Mouse (Mus musculus) embryonic facial prominence, embryonic 11.5 days (tissue): ENCODE data around the gene Racgap1. TPM values are rescaled to one million over a fixed set of nuclear protein-coding genes. Genes with fewer than 3 reads are reported as not detected.

ENCODE experiments used
- ATAC-seq: fragments of 200-750 bp; cut with Nextera tagmentation; replicated peaks from 2 replicates; pipeline ENCODE4 v1.8.0; 2017; ENCODE audit warnings: low read depth; ENCODE audit not compliant: insufficient number of reproducible peaks, low FRiP score, low TSS enrichment
- DNase-seq: peaks from one replicate; pipeline ENCODE4 v3.0.0-alpha.2; 2015; ENCODE audit warnings: low spot score
- H3K27ac ChIP-seq: fragments of 300-500 bp; sonication (generic); replicated peaks from 2 replicates; pipeline ENCODE4 v1.5.1; 2014; ENCODE audit warnings: mild to moderate bottlenecking, low read depth, low read length, control low read depth
- H3K27me3 ChIP-seq: fragments of 300-500 bp; sonication (generic); 2 replicates; pipeline ENCODE4 v1.6.1; 2014; ENCODE audit warnings: mild to moderate bottlenecking, low read length, moderate library complexity, mixed read lengths; ENCODE audit not compliant: control insufficient read depth, insufficient read depth
- H3K36me3 ChIP-seq: fragments of 300-500 bp; sonication (generic); replicated peaks from 2 replicates; pipeline ENCODE4 v1.6.1; 2014; ENCODE audit warnings: low read depth, mild to moderate bottlenecking, low read length, moderate library complexity, mixed read lengths; ENCODE audit not compliant: control insufficient read depth, insufficient read depth
- H3K4me1 ChIP-seq: fragments of 300-500 bp; sonication (generic); 2 replicates; pipeline ENCODE4 v1.6.1; 2014; ENCODE audit warnings: low read length, mixed read lengths; ENCODE audit not compliant: control insufficient read depth, insufficient read depth
- H3K4me2 ChIP-seq: fragments of 300-500 bp; sonication (generic); 2 replicates; pipeline ENCODE4 v1.6.1; 2014; ENCODE audit warnings: low read depth, mild to moderate bottlenecking, control low read depth, low read length, moderate library complexity
- H3K4me3 ChIP-seq: fragments of 300-500 bp; sonication (generic); 2 replicates; pipeline ENCODE4 v1.5.1; 2014; ENCODE audit warnings: low read depth, low read length, control low read depth
- H3K9ac ChIP-seq: fragments of 300-500 bp; sonication (generic); replicated peaks from 2 replicates; pipeline ENCODE4 v1.6.1; 2014; ENCODE audit warnings: mild to moderate bottlenecking, control low read depth, low read length
- H3K9me3 ChIP-seq: fragments of 300-500 bp; sonication (generic); replicated peaks from 2 replicates; pipeline ENCODE4 v1.6.1; 2016; ENCODE audit warnings: mild to moderate bottlenecking, low read length, inconsistent platforms, mixed read lengths; ENCODE audit not compliant: control insufficient read depth
- WGBS: fragments of 180-500 bp; shearing (Covaris S2); extraction: QIAGEN DNeasy Blood & Tissue Kit; methylation state at CpG from one replicate; pipeline ENCODE4 v1.1.7; 2014; 5-methylcytosine and 5-hydroxymethylcytosine counted together
- polyA plus RNA-seq: library from polyadenylated mRNA; unstranded; fragments of >200 nt; fragmentation: Nextera tagmentation; extraction: Ambion mirVana; gene quantifications from 2 replicates; pipeline ENCODE4 v1.2.1, GENCODE M21; 2014

Gene Racgap1
- polyA plus RNA-seq, 1 experiment from 2014 or later, result 152 TPM

GRCm38 (mm10) chr15:99583463-99584344 lies 67.8 kb downstream of the Racgap1 start:
- WGBS, result 2% methylated on average over 52 of the region's 54 CpGs
- DNase-seq (peak; percentile 65), ATAC-seq (0 out of 2 replicates have a peak, but pooled peaks have one; percentile 40)
- Histone ChIP-seq H3K9me3 (no peaks in the 10 kb centered on the region), H3K36me3 (no peaks in the 10 kb centered on the region), H3K4me2 (peak overlapping the region; percentile 49), H3K27ac (no peak overlapping the region), H3K4me1 (peaks cover 10% of the 10 kb centered on the region), H3K4me3 (peak overlapping the region; percentile 24), H3K9ac (peak overlapping the region; percentile 44; the same call in 1 of the 2 replicates), H3K27me3 (peaks cover 67% of the 10 kb centered on the region)

GRCm38 (mm10) chr15:99578802-99579485 lies 72.5 kb downstream of the Racgap1 start, which contains the start of gene Aqp2:
Gene Aqp2, plus strand, starts transcription at chr15:99579055.
- 85% methylated on average over 26 of the region's 26 CpGs for WGBS
- no peaks in the 10 kb centered on the region for H3K9me3 ChIP-seq
- peaks cover 26% of the 10 kb centered on the region for H3K27me3 ChIP-seq
- H3K27ac ChIP-seq, result no peak within 1 kb of the TSS
- H3K4me2 ChIP-seq, result no peak within 1 kb of the TSS
- no peak within 1 kb of the TSS for H3K9ac ChIP-seq
- no peak for ATAC-seq
- H3K36me3 ChIP-seq, result no peaks in the 10 kb centered on the region
- H3K4me1 ChIP-seq, result peaks cover 4% of the 10 kb centered on the region
- DNase-seq, result no peak
- H3K4me3 ChIP-seq, result no peak within 1 kb of the TSS

Other genes with a start within 250 kb of the Racgap1 start
- gene Nckap5l, start 193.9 kb downstream of the Racgap1 start, polyA plus RNA-seq, result 9.0 and 9.7 TPM in 2 replicates
- gene Bcdin3d, start 176.9 kb downstream of the Racgap1 start, polyA plus RNA-seq, result 15.1 and 16.7 TPM in 2 replicates
- gene Faim2, start 123.5 kb downstream of the Racgap1 start, polyA plus RNA-seq, result 0.24 and 0.66 TPM in 2 replicates
- gene Aqp2, start 72.6 kb downstream of the Racgap1 start, polyA plus RNA-seq, result not detected in 2 replicates
- not detected in 2 replicates for gene Aqp5, start 60.9 kb downstream of the Racgap1 start, polyA plus RNA-seq
- 0.26 TPM in 1 of 2 replicates, not detected in the other for gene Aqp6, start 50.3 kb downstream of the Racgap1 start, polyA plus RNA-seq
- 2.6 and 4.1 TPM in 2 replicates for gene Asic1, start 18.7 kb upstream of the Racgap1 start, polyA plus RNA-seq
- 66.8 and 81.1 TPM in 2 replicates for gene Smarcd1, start 50.5 kb upstream of the Racgap1 start, polyA plus RNA-seq
- gene Gm17349, start 53.8 kb upstream of the Racgap1 start, polyA plus RNA-seq, result not detected in 2 replicates
- gene Gpd1, start 65.9 kb upstream of the Racgap1 start, polyA plus RNA-seq, result 0.10 and 0.18 TPM in 2 replicates
- gene Cox14, start 74.0 kb upstream of the Racgap1 start, polyA plus RNA-seq, result 122 and 152 TPM in 2 replicates
- 64.6 and 70.2 TPM in 2 replicates for gene Cers5, start 121.2 kb upstream of the Racgap1 start, polyA plus RNA-seq
- 75.3 and 80.8 TPM in 2 replicates for gene Lima1, start 223.8 kb upstream of the Racgap1 start, polyA plus RNA-seq